Mouse (Mus musculus) gastrocnemius, adult 18-20 months (tissue): Measurements from ENCODE around the gene Lzts3. TPM values are rescaled to one million over a fixed set of nuclear protein-coding genes. Genes with fewer than 3 reads are reported as not detected.

ENCODE experiments used
- total RNA-seq, 2 experiments: library from RNA; stranded (reverse); gene quantifications; 2 replicates each; pipeline ENCODE4 v1.2.3; 2021

Gene Lzts3
- total RNA-seq, 2 experiments from 2014 or later: 2.3 to 3.2 TPM

Other genes with a start within 250 kb of the Lzts3 start
- 1 to 10 TPM; 2.2 to 2.4 TPM for gene Cpxm1, start 245.2 kb downstream of the Lzts3 start, total RNA-seq
- not detected for gene Gm28372, start 237.6 kb downstream of the Lzts3 start, total RNA-seq
- not detected for gene 1700020A23Rik, start 237.5 kb downstream of the Lzts3 start, total RNA-seq
- not detected for gene Tmem239, start 236.3 kb downstream of the Lzts3 start, total RNA-seq
- 10 to 100 TPM; 17.6 to 19.2 TPM for gene Vps16, start 218.5 kb downstream of the Lzts3 start, total RNA-seq
- 1 to 10 TPM; 4.2 to 4.8 TPM for gene Pced1a, start 218.1 kb downstream of the Lzts3 start, total RNA-seq
- 10 to 100 TPM; 14.8 to 18.9 TPM for gene Ptpra, start 192.5 kb downstream of the Lzts3 start, total RNA-seq
- gene Mrps26, start 79.1 kb downstream of the Lzts3 start, total RNA-seq: 10 to 100 TPM; 45.8 to 46.0 TPM
- not detected for gene Oxt, start 66.6 kb downstream of the Lzts3 start, total RNA-seq
- gene Avp, start 60.2 kb downstream of the Lzts3 start, total RNA-seq: not detected
- gene Fastkd5, start 12.8 kb downstream of the Lzts3 start, total RNA-seq: 1 to 10 TPM; 5.8 to 6.2 TPM
- 1 to 10 TPM; 5.2 TPM for gene Ubox5, start 12.8 kb downstream of the Lzts3 start, total RNA-seq
- 100 to 1,000 TPM; 117 to 118 TPM for gene Ddrgk1, start 21.9 kb upstream of the Lzts3 start, total RNA-seq
- 10 to 100 TPM; 11.5 to 12.7 TPM for gene Itpa, start 24.8 kb upstream of the Lzts3 start, total RNA-seq
- not detected for gene Slc4a11, start 54.7 kb upstream of the Lzts3 start, total RNA-seq